Mouse (Mus musculus) kidney, embryonic 15.5 days (tissue): ENCODE measurements around the gene Slc9a9. TPM values are rescaled to one million over a fixed set of nuclear protein-coding genes. Genes with fewer than 3 reads are reported as not detected.
A peak's percentile ranks its signal among the peaks of the same experiment; 100 is the strongest.

Source experiments
- ATAC-seq: fragments of 200-750 bp; cut with Nextera tagmentation; replicated peaks from 2 replicates; pipeline ENCODE4 v1.8.0; 2017; ENCODE audit warnings: moderate TSS enrichment; ENCODE audit not compliant: low FRiP score
- H3K27ac ChIP-seq: fragments of 300-500 bp; sonication (generic); 2 replicates; pipeline ENCODE4 v1.5.1; 2015; ENCODE audit warnings: mild to moderate bottlenecking, inconsistent platforms
- H3K27me3 ChIP-seq: fragments of 300-500 bp; sonication (generic); 2 replicates; pipeline ENCODE4 v1.6.1; 2015; ENCODE audit warnings: inconsistent platforms
- H3K36me3 ChIP-seq: fragments of 300-500 bp; sonication (generic); 2 replicates; pipeline ENCODE4 v1.6.1; 2015; ENCODE audit warnings: inconsistent platforms
- H3K4me1 ChIP-seq: fragments of 300-500 bp; sonication (generic); 2 replicates; pipeline ENCODE4 v1.6.1; 2015; ENCODE audit warnings: inconsistent platforms
- H3K4me2 ChIP-seq: fragments of 300-500 bp; sonication (generic); 2 replicates; pipeline ENCODE4 v1.6.1; 2015; ENCODE audit warnings: moderate library complexity, mild to moderate bottlenecking, inconsistent platforms
- H3K4me3 ChIP-seq: fragments of 300-500 bp; sonication (generic); replicated peaks from 2 replicates; pipeline ENCODE4 v1.5.1; 2015; ENCODE audit warnings: mild to moderate bottlenecking, inconsistent platforms
- H3K9ac ChIP-seq: fragments of 300-500 bp; sonication (generic); 2 replicates; pipeline ENCODE4 v1.6.1; 2015; ENCODE audit warnings: mild to moderate bottlenecking, inconsistent platforms
- H3K9me3 ChIP-seq: fragments of 300-500 bp; sonication (generic); replicated peaks from 2 replicates; pipeline ENCODE4 v1.6.1; 2016; ENCODE audit warnings: inconsistent platforms
- WGBS: fragments of 180-500 bp; shearing (Covaris S2); methylation state at CpG from one replicate; pipeline ENCODE4 v1.1.7; 2015; ENCODE audit warnings: mixed read lengths; 5-methylcytosine and 5-hydroxymethylcytosine counted together
- polyA plus RNA-seq: library from polyadenylated mRNA; unstranded; fragments of >200 nt; fragmentation: Nextera tagmentation; extraction: Ambion mirVana; gene quantifications from 2 replicates; pipeline ENCODE4 v1.2.1, GENCODE M21; 2015

Slc9a9 gene
- polyA plus RNA-seq, 1 experiment from 2014 or later, result 4.0 TPM

DNA sequence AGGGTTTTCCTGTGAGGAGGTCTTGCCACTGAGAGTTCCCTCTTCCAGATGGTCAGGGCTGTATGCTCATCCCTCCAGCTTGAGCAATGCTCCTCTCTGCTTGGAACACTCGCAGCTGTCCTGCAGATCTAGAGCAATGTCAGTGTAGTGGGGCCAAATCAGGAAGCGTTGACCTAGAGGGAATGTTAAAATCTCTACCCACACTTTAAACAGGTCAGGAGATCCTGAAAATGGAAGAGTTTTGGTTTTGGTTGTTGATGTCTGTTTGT, 36.0 kb downstream of the Slc9a9 start:
- no peaks in the 10 kb centered on the region for H3K36me3 ChIP-seq
- H3K4me1 ChIP-seq, result no peaks in the 10 kb centered on the region
- H3K4me2 ChIP-seq, result no peak overlapping the region
- H3K9me3 ChIP-seq, result no peaks in the 10 kb centered on the region
- H3K4me3 ChIP-seq, result no peak overlapping the region
- H3K9ac ChIP-seq, result no peak overlapping the region
- no peaks in the 10 kb centered on the region for H3K27me3 ChIP-seq
- 89% methylated on average over 2 of the region's 2 CpGs for WGBS
- ATAC-seq, result no peak
- no peak overlapping the region for H3K27ac ChIP-seq

DNA sequence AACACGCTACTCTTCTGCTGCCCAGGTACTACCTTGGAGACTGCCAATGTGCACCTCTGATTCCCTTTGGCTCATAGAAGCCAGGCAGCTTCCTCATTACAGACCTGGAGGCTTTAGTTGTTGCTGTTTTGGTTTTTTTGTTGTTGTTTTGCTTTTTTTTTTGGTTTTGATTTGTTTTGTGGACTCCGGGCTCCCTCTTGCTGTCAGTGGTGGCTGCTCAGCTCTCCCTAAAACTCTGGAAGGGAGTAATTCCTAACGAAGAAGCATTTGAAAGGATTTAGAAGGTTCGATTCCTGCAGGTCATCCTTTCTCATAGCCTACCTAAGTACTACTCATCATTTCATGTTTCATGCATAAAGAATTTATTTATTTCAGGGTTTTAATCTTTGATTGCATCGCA, 42.4 kb downstream of the Slc9a9 start:
- 91% methylated on average over 5 of the region's 5 CpGs for WGBS

GRCm38 (mm10) chr9:94716695-94717094, 47.0 kb downstream of the Slc9a9 start:
- 81% methylated on average over 2 of the region's 2 CpGs for WGBS
- no peak overlapping the region for H3K4me3 ChIP-seq
- no peaks in the 10 kb centered on the region for H3K9me3 ChIP-seq
- H3K9ac ChIP-seq, result no peak overlapping the region
- no peak overlapping the region for H3K4me2 ChIP-seq
- H3K27me3 ChIP-seq, result no peaks in the 10 kb centered on the region
- no peaks in the 10 kb centered on the region for H3K36me3 ChIP-seq
- ATAC-seq, result no peak
- H3K4me1 ChIP-seq, result no peaks in the 10 kb centered on the region
- no peak overlapping the region for H3K27ac ChIP-seq

More for the DNA sequence above, 42.4 kb downstream of the Slc9a9 start:
- H3K4me3 ChIP-seq, result no peak overlapping the region
- H3K36me3 ChIP-seq, result no peaks in the 10 kb centered on the region
- H3K27ac ChIP-seq, result no peak overlapping the region
- no peak overlapping the region for H3K4me2 ChIP-seq
- no peaks in the 10 kb centered on the region for H3K27me3 ChIP-seq
- H3K9me3 ChIP-seq, result no peaks in the 10 kb centered on the region
- ATAC-seq, result no peak
- H3K4me1 ChIP-seq, result no peaks in the 10 kb centered on the region
- H3K9ac ChIP-seq, result no peak overlapping the region

GRCm38 (mm10) chr9:94723631-94724030, 53.9 kb downstream of the Slc9a9 start:
- ATAC-seq, result no peak
- no peaks in the 10 kb centered on the region for H3K36me3 ChIP-seq
- no peak overlapping the region for H3K9ac ChIP-seq
- no peaks in the 10 kb centered on the region for H3K9me3 ChIP-seq
- H3K4me3 ChIP-seq, result no peak overlapping the region
- no peaks in the 10 kb centered on the region for H3K4me1 ChIP-seq
- H3K27ac ChIP-seq, result no peak overlapping the region
- no peak overlapping the region for H3K4me2 ChIP-seq
- 0 out of 2 replicates have a peak, but pooled peaks cover 2% of the 10 kb centered on the region for H3K27me3 ChIP-seq
- 38% methylated on average over 2 of the region's 2 CpGs for WGBS

DNA sequence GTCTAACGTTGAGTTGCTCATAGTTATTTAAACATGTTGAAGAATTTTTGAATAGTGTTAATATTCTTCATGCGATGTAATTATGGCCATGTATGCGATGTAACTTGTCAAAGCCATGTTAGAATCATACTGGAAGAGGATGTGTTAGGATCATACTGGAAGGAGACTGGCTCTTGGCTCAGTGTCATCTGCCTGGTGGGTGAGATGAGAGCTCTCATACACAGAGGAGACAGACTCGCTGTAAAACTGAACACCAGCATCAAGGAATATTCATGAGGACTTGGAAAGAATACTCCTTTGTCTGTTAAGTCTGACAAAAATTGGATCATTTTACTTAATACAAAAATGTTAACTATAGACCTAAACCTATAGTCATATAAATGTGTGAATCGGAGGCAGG, 55.4 kb downstream of the Slc9a9 start:
- WGBS, result 92% methylated on average over 5 of the region's 5 CpGs
- no peak for ATAC-seq
- no peak overlapping the region for H3K9ac ChIP-seq

DNA sequence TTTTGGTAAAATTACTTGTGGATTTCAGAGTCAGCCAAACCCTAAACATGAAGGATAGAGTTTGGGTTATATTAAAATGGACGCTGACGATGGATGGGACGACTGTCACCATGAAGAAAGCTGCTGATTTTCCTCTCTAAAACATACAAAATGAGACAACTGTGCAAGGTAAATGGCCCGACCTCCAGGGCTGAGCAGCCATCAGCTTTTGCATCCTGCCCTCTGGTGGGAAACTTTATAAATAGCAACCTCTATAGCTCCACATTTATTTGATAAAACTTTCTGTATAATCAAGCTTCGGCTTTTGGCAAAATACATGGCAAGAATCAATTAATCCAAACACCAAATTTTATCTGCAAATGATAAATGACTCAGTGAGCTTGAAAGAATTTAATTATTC, 57.7 kb downstream of the Slc9a9 start:
- 38% methylated on average over 5 of the region's 5 CpGs for WGBS
- no peak overlapping the region for H3K4me3 ChIP-seq
- 0 out of 2 replicates have a peak, but pooled peaks cover 2% of the 10 kb centered on the region for H3K27me3 ChIP-seq
- H3K36me3 ChIP-seq, result no peaks in the 10 kb centered on the region
- no peak overlapping the region for H3K27ac ChIP-seq
- ATAC-seq, result no peak
- H3K4me2 ChIP-seq, result no peak overlapping the region
- no peaks in the 10 kb centered on the region for H3K9me3 ChIP-seq
- no peak overlapping the region for H3K9ac ChIP-seq
- H3K4me1 ChIP-seq, result no peaks in the 10 kb centered on the region

More for the DNA sequence above, 55.4 kb downstream of the Slc9a9 start:
- Histone ChIP-seq H3K9me3 (no peaks in the 10 kb centered on the region), H3K4me1 (no peaks in the 10 kb centered on the region), H3K4me2 (no peak overlapping the region), H3K27me3 (0 out of 2 replicates have a peak, but pooled peaks cover 2% of the 10 kb centered on the region), H3K4me3 (no peak overlapping the region), H3K36me3 (no peaks in the 10 kb centered on the region), H3K27ac (no peak overlapping the region)

GRCm38 (mm10) chr9:94730396-94730795, 60.7 kb downstream of the Slc9a9 start:
- H3K9me3 ChIP-seq, result no peaks in the 10 kb centered on the region
- H3K27ac ChIP-seq, result no peak overlapping the region
- H3K9ac ChIP-seq, result no peak overlapping the region
- 0 out of 2 replicates have a peak, but pooled peaks cover 6% of the 10 kb centered on the region for H3K4me1 ChIP-seq
- no peaks in the 10 kb centered on the region for H3K36me3 ChIP-seq
- 93% methylated on average over 8 of the region's 8 CpGs for WGBS
- no peak for ATAC-seq
- no peak overlapping the region for H3K4me3 ChIP-seq
- H3K27me3 ChIP-seq, result 0 out of 2 replicates have a peak, but pooled peaks cover 2% of the 10 kb centered on the region
- H3K4me2 ChIP-seq, result no peak overlapping the region

DNA sequence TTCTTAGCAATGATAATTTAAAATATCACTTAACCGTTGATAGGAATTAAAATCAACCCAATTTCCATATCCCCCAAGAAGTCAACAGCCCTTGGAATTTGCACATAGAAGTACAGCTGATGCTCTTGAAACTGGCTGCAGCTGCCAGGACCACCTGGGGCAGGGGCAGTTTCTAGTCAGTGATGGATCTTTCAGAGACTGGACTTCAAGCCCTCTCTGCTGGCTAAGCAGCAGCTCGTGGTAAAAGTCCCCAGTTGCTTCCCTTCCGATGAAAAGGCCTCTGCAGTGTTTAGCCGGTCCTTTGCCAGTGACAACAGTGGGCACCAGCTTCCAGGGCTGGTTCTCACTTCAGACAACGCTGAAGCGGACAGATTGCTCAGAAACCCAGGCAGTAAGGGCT, 62.4 kb downstream of the Slc9a9 start:
- no peak overlapping the region for H3K27ac ChIP-seq
- H3K4me3 ChIP-seq, result no peak overlapping the region
- no peak overlapping the region for H3K4me2 ChIP-seq
- 79% methylated on average over 6 of the region's 6 CpGs for WGBS
- 0 out of 2 replicates have a peak, but pooled peaks cover 2% of the 10 kb centered on the region for H3K27me3 ChIP-seq
- H3K4me1 ChIP-seq, result 0 out of 2 replicates have a peak, but pooled peaks cover 6% of the 10 kb centered on the region
- H3K36me3 ChIP-seq, result no peaks in the 10 kb centered on the region
- H3K9me3 ChIP-seq, result no peaks in the 10 kb centered on the region
- ATAC-seq, result no peak
- H3K9ac ChIP-seq, result no peak overlapping the region

- peak; percentile 40; the same call in 1 of the 2 replicates for ATAC-seq
- H3K9me3 ChIP-seq, result no peaks in the 10 kb centered on the region
- no peak overlapping the region for H3K27ac ChIP-seq
- no peaks in the 10 kb centered on the region for H3K36me3 ChIP-seq
- no peak overlapping the region for H3K4me2 ChIP-seq
- 0 out of 2 replicates have a peak, but pooled peaks cover 2% of the 10 kb centered on the region for H3K27me3 ChIP-seq
- 0 out of 2 replicates have a peak, but pooled peaks cover 6% of the 10 kb centered on the region for H3K4me1 ChIP-seq
- H3K4me3 ChIP-seq, result no peak overlapping the region
- H3K9ac ChIP-seq, result no peak overlapping the region
- WGBS, result 63% methylated on average over 8 of the region's 8 CpGs
Measured at GRCm38 (mm10) chr9:94732599-94733287, 63.0 kb downstream of the Slc9a9 start.

- H3K9me3 ChIP-seq, result no peaks in the 10 kb centered on the region
- no peak overlapping the region for H3K27ac ChIP-seq
- no peaks in the 10 kb centered on the region; the same call in 1 of the 2 replicates for H3K27me3 ChIP-seq
- 62% methylated on average over 1 of the region's 1 CpGs for WGBS
- H3K4me2 ChIP-seq, result no peak overlapping the region
- no peak overlapping the region for H3K4me3 ChIP-seq
- H3K9ac ChIP-seq, result no peak overlapping the region
- 0 out of 2 replicates have a peak, but pooled peaks cover 6% of the 10 kb centered on the region for H3K4me1 ChIP-seq
- no peak for ATAC-seq
- no peaks in the 10 kb centered on the region for H3K36me3 ChIP-seq
Measured at GRCm38 (mm10) chr9:94734320-94734719, 64.6 kb downstream of the Slc9a9 start.

DNA sequence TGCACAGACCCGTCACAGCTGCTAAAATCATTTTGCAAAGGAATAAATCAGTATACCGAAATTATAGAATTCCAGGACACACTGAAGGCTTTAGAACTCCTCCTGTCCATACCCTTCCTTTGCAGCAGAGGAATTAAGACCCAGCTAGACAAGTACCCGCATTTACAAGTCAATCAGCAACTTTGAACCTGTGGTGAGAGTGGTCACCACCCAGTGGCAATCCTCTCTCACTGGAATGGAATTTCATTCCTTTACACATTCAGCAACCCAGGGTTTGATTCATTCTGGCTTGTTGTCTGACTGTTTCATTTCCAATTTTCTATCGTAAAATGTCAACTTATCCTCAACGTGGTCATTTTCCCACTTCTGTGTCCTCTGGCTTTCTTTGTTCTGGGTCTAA, 67.5 kb downstream of the Slc9a9 start:
- 76% methylated on average over 5 of the region's 5 CpGs for WGBS
- Histone ChIP-seq H3K9me3 (no peaks in the 10 kb centered on the region), H3K27ac (no peak overlapping the region), H3K4me2 (no peak overlapping the region), H3K36me3 (no peaks in the 10 kb centered on the region), H3K9ac (no peak overlapping the region), H3K27me3 (no peaks in the 10 kb centered on the region; the same call in 1 of the 2 replicates), H3K4me3 (no peak overlapping the region), H3K4me1 (0 out of 2 replicates have a peak, but pooled peaks cover 6% of the 10 kb centered on the region)
- no peak for ATAC-seq

DNA sequence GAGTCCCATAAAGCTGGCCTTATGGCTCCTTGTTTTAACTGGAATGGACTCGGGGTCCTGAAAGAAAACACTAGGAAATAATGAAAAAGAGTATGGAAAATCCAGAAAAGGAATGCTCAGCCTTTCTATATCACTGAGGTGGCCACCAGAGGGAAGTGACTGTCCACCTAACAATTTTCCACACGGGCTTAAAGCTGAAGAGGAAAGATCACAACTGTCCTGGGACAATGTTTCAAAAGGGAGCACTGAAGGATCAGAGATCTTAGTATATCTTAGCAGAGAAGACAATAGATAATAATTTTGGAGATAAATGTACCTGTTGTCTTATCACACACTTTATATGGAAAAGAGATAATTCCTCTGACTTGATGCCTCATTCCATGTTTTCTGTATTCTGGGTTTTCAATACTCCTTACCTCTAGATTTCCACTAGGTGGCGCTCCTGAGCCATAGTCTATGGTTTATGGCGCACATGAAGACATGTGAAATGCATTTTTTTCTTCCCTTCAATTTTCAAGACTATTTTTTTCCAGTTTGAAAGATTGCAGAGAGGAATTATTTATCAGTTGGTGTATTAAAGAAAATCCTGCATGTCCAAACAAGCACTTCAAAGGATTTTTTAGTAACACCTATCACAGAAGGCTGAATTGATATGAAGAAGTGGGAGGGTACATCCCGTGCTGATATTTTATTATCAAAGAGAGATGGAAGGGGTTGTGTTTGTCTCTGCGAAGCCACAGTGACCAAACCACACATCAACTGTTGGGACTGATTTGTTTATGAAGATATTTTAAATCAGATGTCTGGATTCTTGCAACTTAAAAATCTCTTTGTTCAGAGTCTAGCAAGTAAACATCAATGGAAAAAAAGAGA, 69.1 kb downstream of the Slc9a9 start:
- 40% methylated on average over 6 of the region's 6 CpGs for WGBS
- Histone ChIP-seq H3K36me3 (no peaks in the 10 kb centered on the region), H3K9me3 (no peaks in the 10 kb centered on the region), H3K4me2 (no peak overlapping the region), H3K4me3 (no peak overlapping the region), H3K27me3 (no peaks in the 10 kb centered on the region; the same call in 1 of the 2 replicates), H3K4me1 (0 out of 2 replicates have a peak, but pooled peaks cover under 1% of the 10 kb centered on the region), H3K9ac (no peak overlapping the region), H3K27ac (no peak overlapping the region)
- 0 out of 2 replicates have a peak, but pooled peaks have one; percentile 67 for ATAC-seq
